Mouse (Mus musculus) thymus, adult 2 months (tissue): ENCODE measurements around the gene Gm44973. TPM values are rescaled to one million over a fixed set of nuclear protein-coding genes. Genes with fewer than 3 reads are reported as not detected.

Experiments
- DNase-seq: peaks from one replicate; pipeline ENCODE4 v3.0.0; 2021
- H3K27ac ChIP-seq: fragments of 200-500 bp; 2 replicates; pipeline ENCODE4 v1.5.1; 2012; ENCODE audit warnings: low read length, control low read depth; ENCODE audit not compliant: control insufficient read depth, insufficient read depth
- H3K27me3 ChIP-seq: fragments of 200-500 bp; 2 replicates; pipeline ENCODE4 v1.6.1; 2012; ENCODE audit warnings: mild to moderate bottlenecking, low read length, moderate library complexity, mixed read lengths; ENCODE audit not compliant: control insufficient read depth, insufficient read depth
- H3K36me3 ChIP-seq: fragments of 200-500 bp; 2 replicates; pipeline ENCODE4 v1.6.1; 2012; ENCODE audit warnings: mild to moderate bottlenecking, low read length, moderate library complexity; ENCODE audit not compliant: control insufficient read depth, insufficient read depth
- H3K4me1 ChIP-seq: fragments of 200-500 bp; replicated peaks from 2 replicates; pipeline ENCODE4 v1.6.1; 2012; ENCODE audit warnings: low read length; ENCODE audit not compliant: control insufficient read depth, insufficient read depth
- H3K4me3 ChIP-seq: fragments of 200-500 bp; 2 replicates; pipeline ENCODE4 v1.5.1; 2012; ENCODE audit warnings: mild to moderate bottlenecking, low read length, control low read depth, moderate library complexity; ENCODE audit not compliant: control insufficient read depth, insufficient read depth
- CTCF ChIP-seq: fragments of 200-500 bp; IDR thresholded peaks from 2 replicates; pipeline ENCODE4 v1.5.1; 2012; ENCODE audit warnings: mild to moderate bottlenecking, control low read depth, low read length, moderate library complexity, borderline replicate concordance; ENCODE audit not compliant: control insufficient read depth, poor library complexity, insufficient read depth; ENCODE audit errors: extremely low read depth
- POLR2A ChIP-seq: fragments of 200-500 bp; IDR thresholded peaks from 2 replicates; pipeline ENCODE4 v1.6.1; 2012; ENCODE audit warnings: mild to moderate bottlenecking, low read length, control low read depth, moderate library complexity; ENCODE audit not compliant: control insufficient read depth, poor library complexity, insufficient read depth; ENCODE audit errors: extremely low read depth
- WGBS: fragments of 180-500 bp; shearing (Covaris S2); methylation state at CpG from one replicate; pipeline ENCODE4 v1.1.7; 2018; 5-methylcytosine and 5-hydroxymethylcytosine counted together
- polyA plus RNA-seq: library from polyadenylated mRNA; depleted of rRNA; stranded (reverse); fragments of >200 nt; gene quantifications from 2 replicates; pipeline ENCODE4 v1.2.3, GENCODE M21; 2012

Gene Gm44973
- polyA plus RNA-seq, 1 experiment: not detected

DNA sequence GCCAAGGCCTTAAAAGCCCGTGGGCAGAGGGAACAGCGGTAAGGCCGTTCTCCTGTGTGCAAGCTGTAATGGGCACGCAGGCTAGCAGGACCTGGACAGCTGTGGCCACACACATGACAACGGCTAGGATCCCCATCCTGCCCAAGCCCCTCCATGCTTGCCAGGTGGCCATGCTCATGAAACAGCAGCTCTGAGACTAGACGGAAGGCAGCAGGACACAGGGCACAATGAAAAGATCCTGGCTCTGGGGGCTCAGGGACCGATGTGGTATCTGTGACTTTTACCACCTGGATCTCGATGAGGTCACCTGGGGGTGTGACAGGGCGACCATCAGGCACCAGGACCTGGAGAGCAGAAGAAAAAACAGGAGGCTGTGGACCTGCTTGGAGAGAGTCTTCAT is 20.8 kb downstream of the Gm44973 start:
- Histone ChIP-seq H3K27me3 (no peaks in the 10 kb centered on the region), H3K4me1 (peaks cover 6% of the 10 kb centered on the region), H3K4me3 (no peak overlapping the region), H3K27ac (no peak overlapping the region), H3K36me3 (peaks cover 17% of the 10 kb centered on the region)
- no peak for DNase-seq
- 98% methylated on average over 9 of the region's 9 CpGs for WGBS
- TF ChIP-seq POLR2A (no peak), CTCF (no peak)

DNA sequence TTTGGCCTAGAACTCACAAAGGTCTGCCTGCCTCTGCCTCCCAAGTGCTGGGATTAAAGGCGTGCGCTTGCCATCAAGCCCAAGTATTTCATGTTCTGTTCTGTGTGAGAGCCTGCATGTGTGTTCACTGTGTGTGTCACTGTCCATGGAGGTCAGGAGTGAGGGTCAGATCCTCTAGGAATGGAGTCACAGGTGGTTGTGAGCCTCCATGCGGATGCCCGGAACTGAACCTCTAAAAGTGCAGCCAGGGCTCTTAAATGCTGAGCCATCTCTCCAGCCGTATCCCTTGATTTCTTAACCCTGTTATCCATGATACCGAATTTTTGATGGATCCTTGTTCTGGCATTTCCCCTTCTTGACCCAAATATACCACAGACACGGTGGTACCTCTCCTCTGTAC is 21.7 kb downstream of the Gm44973 start:
- no peak for TF ChIP-seq CTCF
- no peak for TF ChIP-seq POLR2A
- WGBS: 97% methylated on average over 7 of the region's 7 CpGs
- H3K27me3 ChIP-seq: no peaks in the 10 kb centered on the region
- peaks cover 6% of the 10 kb centered on the region for H3K4me1 ChIP-seq
- H3K4me3 ChIP-seq: no peak overlapping the region
- H3K36me3 ChIP-seq: peaks cover 8% of the 10 kb centered on the region
- no peak for DNase-seq
- no peak overlapping the region for H3K27ac ChIP-seq

DNA sequence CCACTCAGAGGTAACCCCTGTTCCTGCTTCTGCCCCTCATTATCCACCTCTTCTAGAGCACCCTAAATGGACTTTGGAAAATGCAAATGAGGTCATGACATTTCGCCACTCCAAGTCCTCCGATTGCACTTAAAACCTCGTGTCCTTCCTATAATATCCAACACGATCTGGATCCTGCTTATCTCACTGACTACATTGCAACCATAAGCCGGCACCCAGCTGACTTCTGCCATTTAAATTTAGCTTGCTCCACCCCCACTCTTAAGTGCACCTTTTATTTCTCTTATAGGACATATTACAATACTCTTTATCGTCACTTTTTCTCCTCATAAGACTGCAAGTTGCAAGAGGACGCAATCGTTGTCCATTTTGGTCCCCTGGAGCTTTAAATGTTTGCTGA is 22.2 kb downstream of the Gm44973 start:
- no peak for TF ChIP-seq CTCF
- no peak for TF ChIP-seq POLR2A
- no peak overlapping the region for H3K27ac ChIP-seq
- no peaks in the 10 kb centered on the region for H3K27me3 ChIP-seq
- no peak overlapping the region for H3K4me3 ChIP-seq
- peaks cover 4% of the 10 kb centered on the region; the same call in 1 of the 2 replicates for H3K36me3 ChIP-seq
- H3K4me1 ChIP-seq: peaks cover 6% of the 10 kb centered on the region
- 96% methylated on average over 8 of the region's 8 CpGs for WGBS
- no peak for DNase-seq

DNA sequence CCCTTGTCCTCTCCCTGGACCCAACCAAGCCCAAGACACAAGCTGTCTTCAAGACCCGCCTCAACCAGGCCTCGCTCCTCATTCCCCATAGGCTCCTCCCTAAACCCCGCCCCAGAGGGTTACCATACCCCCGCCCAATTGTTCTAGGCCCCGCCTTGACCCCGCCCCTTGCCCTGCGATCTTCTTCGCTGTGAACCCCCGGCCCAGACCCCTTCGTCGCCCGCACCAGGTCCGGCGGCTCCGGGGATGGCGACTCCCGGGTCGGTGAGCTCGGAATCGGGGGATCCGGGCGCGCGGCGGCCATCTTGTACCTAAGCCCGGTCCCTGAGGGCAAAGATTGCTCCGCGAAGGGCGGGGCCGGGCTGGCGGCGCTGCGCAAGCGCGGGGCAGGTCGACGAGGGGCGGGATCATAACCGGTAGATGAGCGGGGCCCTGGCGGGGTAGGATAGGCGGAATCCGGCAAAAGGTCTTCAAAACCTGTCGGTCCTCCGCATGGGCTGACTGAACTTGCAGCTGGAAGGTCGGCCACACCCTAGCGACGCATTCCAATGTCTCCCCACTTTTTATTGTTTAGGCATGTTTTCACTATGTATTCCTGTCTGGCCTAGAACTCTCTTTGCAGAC is 22.9 kb downstream of the Gm44973 start, which contains the start of gene Zfp784:
Zfp784 (minus strand) TSS at position 338 of the 624 bp plus-strand sequence.
- WGBS: under 1% methylated on average over 48 of the region's 48 CpGs

GRCm38 (mm10) chr7:5038940-5039339 is 23.6 kb downstream of the Gm44973 start:
- H3K4me3 ChIP-seq: no peak overlapping the region
- H3K36me3 ChIP-seq: no peaks in the 10 kb centered on the region
- no peak for DNase-seq
- WGBS: 33% methylated on average over 5 of the region's 5 CpGs
- H3K27me3 ChIP-seq: no peaks in the 10 kb centered on the region
- TF ChIP-seq POLR2A (no peak), CTCF (no peak)
- H3K4me1 ChIP-seq: peaks cover 6% of the 10 kb centered on the region
- no peak overlapping the region for H3K27ac ChIP-seq

More for the DNA sequence above, 22.9 kb downstream of the Gm44973 start, which contains the start of gene Zfp784:
- Histone ChIP-seq H3K36me3 (no peaks in the 10 kb centered on the region), H3K27me3 (no peaks in the 10 kb centered on the region), H3K27ac (peak within 1 kb of the TSS; percentile 53), H3K4me1 (peaks cover 6% of the 10 kb centered on the region), H3K4me3 (peak within 1 kb of the TSS; percentile 78)
- TF ChIP-seq CTCF (peak; percentile 42; the same call in 1 of the 2 replicates), POLR2A (peak; percentile 65; the same call in 1 of the 2 replicates)
- DNase-seq: peak; percentile 95

- Histone ChIP-seq H3K4me3 (no peak overlapping the region), H3K36me3 (no peaks in the 10 kb centered on the region), H3K27me3 (no peaks in the 10 kb centered on the region), H3K4me1 (peaks cover 7% of the 10 kb centered on the region), H3K27ac (no peak overlapping the region)
- no peak for DNase-seq
- WGBS: 68% methylated on average over 2 of the region's 2 CpGs
- TF ChIP-seq CTCF (no peak), POLR2A (no peak)
Observed at GRCm38 (mm10) chr7:5044981-5045380, 29.7 kb downstream of the Gm44973 start.

- Histone ChIP-seq H3K4me3 (no peak overlapping the region), H3K27ac (no peak overlapping the region), H3K27me3 (peaks cover 4% of the 10 kb centered on the region; the same call in 1 of the 2 replicates), H3K4me1 (peaks cover 10% of the 10 kb centered on the region), H3K36me3 (no peaks in the 10 kb centered on the region)
- 72% methylated on average over 2 of the region's 2 CpGs for WGBS
- TF ChIP-seq POLR2A: no peak
- no peak for TF ChIP-seq CTCF
- DNase-seq: no peak
Observed at GRCm38 (mm10) chr7:5046112-5046511, 30.8 kb downstream of the Gm44973 start.
